Mouse (Mus musculus) hindlimb bud, embryonic 11.5 days (tissue): Measurements from ENCODE around the gene Tas2r119.
"Not testable (repeated sequence)": the region's sequence is repeated elsewhere in the genome, so short reads cannot be mapped to it uniquely, and the experiment has no call there.

Experiments used
- DNase-seq: peaks from one replicate; pipeline ENCODE4 v3.0.0-alpha.2; 2012; ENCODE audit warnings: low read depth, low spot score; ENCODE audit errors: extremely low spot score

The Tas2r119 gene

DNA sequence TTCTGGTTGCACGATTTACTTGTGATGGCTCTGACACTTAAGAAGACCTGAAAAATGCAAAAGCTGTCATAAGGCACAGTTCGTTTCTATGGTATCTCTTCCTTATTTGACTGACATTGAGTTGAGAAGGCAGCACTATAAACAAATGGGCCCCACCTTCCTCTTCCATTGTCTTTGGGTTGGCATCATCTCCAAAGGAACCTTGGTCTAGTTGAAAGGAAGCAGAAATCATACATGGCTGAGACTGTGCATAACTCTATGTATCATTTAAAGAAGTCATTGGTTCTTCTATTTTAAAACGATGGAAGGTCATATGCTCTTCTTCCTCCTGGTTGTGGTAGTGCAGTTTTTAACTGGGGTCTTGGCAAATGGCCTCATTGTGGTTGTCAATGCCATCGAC, at the start of gene Tas2r119:
Gene Tas2r119 (plus strand): TSS at position 301 of the 400 bp plus-strand sequence.
- DNase-seq: no peak

DNA sequence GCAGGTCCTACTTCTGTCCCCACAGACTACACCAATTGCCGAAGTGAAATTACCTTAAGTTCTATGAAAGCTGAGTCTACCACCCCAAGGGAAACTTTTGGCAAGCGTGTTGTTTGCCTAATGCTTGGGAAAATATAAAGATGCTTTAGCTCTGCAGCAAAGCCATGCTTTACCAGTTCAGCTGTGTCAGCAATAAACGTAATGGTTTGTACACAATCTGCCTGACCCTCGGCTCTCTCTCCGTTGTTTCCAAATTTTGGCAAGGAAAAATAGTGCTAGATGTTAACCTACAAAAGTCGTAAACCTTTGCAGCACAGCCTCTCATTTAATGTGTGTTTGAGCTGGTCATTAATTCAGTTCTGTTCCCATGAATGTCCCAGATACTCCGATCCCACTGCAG, 44.8 kb upstream of the Tas2r119 start:
- no peak for DNase-seq

DNA sequence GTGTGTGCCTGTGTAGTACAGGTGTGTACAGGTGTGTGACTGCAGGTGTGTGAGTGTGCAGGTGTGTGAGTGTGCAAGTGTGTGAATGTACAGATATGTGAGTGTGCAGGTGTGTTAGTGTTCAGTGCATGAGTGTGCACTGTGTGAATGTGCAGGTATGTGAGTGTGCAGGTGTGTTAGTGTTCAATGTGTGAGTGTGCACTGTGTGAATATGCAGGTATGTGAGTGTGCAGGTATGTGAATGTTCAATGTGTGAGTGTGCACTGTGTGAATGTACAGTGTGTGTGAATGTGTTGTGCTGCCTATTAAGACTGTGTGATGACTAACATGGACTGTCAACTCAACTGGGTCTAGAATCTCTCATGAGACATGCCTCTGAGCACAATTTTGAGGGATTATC, 35.4 kb upstream of the Tas2r119 start:
- no peak for DNase-seq

DNA sequence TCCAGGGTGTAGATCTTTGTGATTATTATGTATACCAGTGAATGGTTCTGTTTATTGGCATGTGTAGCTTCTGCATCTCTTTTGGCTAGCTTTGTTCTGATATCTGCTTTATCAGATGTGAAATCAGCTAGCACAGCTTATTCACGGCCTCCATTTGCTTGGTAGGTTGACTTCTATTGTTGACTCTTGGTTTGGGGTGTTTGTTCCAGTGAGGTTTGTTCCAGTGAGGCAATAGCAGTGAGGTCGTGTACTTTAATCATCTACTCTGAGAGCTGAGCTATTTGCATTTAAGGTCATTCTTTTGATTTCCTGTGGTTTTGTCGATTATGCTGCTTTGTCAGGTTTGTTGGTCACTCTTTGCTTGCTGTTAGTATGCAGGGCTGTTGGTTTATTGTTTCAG, 32.8 kb upstream of the Tas2r119 start:
- DNase-seq: no peak

DNA sequence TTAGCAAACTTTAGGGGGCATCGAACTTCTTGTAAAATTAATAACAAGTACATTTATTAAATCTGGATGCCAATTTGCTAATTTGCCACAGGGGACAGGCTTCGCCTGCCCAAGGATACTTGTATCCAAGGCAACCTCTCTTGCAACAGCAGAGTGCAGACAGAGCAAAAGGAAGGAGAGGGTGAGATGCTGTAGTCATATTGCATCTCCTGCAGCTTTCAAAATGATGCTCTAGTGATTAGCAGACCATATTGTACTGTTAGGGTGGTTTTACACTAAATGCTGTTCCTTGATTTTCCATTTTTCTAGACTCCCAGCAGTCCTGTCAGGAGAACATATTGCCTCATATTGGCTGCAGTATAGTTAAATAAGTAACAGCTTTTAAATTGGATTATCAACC, 23.7 kb upstream of the Tas2r119 start:
- no peak for DNase-seq

DNA sequence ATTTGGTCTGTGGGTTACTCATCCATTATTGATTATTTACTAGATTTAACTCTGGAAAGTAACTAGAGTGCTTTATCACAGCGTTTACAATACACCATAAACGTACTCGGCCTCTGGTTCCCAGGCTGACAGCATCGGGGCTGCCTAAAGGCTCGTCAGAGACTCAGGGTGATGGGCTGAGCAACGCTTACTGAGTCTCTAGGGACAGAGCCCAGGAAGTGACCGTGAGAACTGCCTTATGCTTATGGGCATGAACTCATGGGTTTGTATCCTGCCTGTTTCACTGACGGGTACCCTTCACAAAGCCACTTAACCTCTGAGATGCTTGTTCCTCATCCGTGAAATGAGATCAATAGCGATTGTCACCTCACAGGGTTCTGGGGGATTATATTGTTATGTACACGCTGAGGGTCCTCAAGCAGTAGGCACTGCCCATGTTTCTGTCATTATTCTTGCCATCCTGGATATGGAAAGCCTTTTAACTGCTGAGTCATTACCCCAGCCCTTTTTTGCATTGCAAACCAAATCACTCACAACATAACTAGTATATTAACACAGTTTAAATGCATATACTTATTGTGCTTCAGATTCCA, 23.1 kb upstream of the Tas2r119 start:
- DNase-seq: no peak

DNA sequence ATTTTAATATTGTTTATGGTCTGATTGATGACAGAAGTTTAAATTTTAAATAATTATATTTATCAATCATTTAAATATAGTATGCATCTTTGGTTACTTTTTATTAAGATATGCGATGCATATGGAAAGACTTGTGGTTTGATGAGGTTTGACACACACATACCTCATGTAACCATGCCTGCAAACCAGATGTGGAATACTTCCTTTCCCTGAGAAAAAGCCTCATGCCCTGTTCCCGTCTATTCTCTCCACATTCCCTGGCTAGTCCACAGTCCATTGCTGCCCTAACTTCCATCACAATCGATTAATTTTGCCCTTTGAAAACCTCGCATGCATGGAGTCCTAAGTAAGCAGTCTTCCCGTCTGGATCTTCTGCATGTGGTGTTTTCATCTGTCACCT, 21.0 kb upstream of the Tas2r119 start:
- DNase-seq: peak; percentile 14

DNA sequence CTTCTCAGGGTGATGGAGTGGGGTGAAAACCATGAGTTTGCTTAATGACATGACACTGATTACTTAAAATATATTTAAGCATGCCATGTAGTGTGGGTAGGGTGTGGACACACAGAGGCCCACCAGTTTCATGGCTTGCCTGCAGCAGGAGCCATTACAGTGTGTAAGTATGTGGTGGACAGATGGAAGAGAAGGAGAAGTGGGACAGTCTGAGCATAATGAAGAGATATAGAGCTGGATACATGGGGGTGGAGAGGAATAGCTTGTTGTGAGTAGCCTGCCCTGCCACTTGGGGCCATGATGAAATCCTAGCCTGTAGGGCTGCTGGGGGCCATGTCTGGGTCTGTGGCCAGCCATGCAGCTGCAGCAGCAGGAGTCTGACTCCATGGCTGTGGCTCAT, 16.8 kb upstream of the Tas2r119 start:
- DNase-seq: no peak

DNA sequence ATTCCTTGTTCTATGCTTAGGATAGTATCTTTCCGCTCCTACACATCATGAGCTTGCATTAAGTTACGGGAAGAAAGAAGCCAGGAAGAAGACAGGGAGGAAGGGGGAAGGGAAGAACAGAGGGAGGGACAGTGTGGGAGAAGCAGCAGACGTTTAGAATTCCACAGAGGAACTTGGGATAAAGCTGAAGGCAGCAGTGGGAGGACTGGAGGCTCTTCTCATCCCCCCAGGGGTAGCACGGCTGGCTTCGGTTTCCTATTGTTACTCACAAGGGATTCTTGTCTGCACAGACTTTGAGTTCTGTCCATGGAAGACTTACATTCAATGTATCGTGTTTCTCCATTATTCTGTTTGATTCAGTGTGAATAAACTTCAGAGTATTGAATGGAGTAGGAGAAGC, 5.3 kb upstream of the Tas2r119 start:
- DNase-seq: no peak

DNA sequence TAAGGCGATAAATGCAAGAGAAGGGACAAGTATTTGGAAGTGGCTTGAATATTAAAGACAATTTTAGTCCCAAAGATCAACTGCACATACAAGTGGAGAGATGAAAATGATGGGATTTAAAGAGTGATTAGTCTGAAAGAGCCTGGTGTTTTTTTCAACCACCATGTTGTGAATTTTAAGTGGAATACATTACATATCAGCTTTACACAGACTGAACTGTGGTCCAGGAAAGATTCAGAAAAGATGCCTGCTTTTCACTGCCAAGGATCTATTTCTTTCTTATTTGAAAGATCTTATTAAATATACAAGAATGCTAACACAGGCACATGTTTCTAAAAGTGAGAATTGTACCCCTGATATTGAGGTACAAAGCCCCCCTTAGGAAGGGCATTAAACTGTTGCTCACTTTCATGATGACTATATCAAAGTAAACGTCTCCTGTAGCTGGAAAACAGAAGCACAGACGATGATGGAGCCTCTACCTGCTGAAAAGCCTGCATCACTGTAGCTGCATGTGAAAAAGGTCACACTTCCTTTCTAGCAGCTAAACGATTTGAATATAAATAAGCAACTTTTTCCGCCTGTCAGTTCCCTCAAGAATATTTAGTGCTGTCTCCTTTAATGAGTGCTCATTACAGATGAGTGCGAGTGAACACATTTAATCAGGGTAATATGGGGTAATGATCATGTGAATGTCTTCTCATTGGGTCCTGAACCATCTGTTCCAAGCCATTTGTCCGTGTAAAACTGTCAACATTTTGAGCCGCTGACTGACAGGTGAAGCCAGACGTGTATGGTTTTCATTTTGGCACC, 4.7 kb upstream of the Tas2r119 start:
- no peak for DNase-seq

DNA sequence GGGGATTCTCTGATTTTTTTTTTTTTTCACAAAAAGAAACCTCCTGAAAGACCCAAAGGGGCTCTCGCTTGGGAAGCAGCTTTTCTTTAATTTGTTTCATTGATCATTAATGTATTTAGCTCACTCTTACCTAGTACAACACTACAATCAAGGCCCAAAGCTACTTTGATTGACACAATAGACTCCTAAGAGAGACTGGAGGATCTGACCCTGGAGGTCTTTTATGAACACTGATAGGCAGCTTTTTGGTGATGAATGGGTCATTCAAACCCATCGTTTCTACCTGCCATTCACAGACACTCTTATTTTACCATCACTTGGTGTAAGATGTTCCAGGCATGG, 4.1 kb upstream of the Tas2r119 start:
- no peak for DNase-seq

DNA sequence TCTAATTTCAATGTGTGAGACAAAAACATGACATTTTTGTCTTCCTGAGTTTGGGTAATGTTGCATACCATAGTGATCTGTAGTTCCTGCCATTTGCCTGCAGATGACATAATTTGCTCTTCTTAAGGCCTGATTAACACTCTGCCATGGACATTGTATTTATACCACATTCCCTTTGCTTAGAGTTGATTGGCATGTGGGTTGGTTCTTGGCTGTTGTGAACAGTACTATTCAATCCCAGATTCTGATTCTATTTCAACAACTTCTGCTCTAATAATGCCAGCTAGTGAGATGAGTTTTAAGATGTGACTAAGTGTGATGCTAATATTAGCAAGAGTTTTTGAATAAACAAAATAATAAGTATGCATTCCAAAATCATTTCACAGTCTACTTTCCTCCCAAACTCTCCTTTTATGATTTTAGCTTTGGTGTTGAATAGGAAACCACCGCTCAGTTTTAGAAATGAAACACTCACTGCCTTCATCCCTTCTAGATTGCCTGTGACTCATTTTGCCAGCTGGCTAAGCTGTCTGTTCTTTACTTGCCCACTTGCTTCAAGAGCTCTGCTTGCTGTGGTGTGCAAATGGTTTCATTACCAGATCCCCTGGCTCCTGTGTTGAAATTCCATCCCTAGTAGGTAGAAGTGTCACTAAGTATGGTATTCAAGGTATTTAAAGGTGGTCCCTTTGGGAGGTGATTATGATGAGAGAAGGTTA, 3.1 kb downstream of the Tas2r119 start:
- no peak for DNase-seq

DNA sequence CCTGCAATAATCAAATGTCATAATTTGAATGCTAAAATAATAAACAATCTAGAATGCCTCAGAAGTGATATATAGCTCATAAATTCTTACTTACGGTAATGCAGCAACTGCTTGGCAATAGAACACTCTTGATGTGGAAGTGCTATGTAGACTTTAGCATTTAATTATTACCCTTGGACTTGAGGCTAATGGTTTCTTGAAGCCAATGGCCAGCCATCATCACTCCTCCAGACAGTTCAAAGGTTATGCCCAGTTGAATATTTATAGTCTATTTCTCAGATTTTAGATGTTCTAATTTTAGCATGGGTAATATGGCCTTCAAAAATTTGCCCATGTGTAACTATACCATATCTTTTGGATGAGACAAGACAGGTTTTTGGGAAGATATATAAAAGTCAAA, 4.9 kb downstream of the Tas2r119 start:
- DNase-seq: no peak

DNA sequence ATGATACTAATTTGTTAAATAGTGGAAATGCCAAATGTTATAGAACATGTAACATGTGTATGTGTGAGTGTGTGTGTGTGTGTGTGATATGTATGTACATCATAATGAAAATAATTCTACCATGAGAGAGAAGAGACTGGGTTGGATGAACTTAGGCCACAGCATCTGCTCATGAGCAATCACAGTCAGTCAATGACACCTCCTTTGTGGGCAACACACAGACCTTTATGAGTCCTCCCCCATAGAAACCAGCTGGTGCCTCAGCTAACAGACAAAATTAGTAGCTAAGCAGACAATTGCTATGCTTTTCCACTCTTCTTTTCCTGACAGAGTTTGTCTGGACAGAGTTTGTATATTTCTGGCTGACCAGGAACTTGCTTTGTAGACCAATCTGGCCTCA, 7.9 kb downstream of the Tas2r119 start:
- DNase-seq: no peak

DNA sequence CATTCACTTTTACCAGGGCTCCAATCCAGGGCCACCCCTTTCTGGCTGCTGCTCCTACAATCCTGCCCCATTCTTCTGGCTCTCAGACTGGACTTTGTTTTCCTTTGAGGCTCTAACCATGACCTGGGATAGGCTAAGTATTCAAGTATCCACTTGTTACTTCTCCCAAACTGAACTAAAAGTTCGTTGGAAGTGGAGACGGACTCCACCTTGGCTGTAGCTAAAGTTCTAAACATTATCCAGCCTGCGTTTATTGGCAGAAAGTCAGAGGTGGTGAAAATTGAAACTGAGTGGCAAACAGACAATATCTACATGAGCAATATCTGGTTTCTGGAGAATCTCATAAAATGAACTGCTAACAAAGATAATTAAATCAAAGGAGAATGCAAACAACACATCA, 12.8 kb downstream of the Tas2r119 start:
- no peak for DNase-seq

DNA sequence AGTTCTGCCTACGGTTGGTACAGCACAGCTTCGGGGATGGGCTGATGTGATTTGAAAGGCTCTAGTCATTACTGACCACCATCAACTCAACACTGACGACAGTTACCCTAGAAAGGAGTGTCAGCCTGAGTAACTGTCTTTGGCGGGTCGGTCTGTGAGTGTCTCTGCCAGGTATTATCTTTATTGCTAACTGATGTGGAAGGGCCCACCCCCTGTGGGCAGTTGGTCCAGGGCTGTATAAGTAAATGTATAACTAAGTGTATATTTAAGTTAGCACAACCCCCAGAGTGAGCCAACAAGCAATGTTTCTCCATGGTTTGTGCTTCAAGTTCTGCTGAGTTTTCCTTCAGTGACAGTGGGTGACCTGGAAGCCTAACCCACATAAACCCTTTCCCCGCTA, 13.3 kb downstream of the Tas2r119 start:
- no peak for DNase-seq

DNA sequence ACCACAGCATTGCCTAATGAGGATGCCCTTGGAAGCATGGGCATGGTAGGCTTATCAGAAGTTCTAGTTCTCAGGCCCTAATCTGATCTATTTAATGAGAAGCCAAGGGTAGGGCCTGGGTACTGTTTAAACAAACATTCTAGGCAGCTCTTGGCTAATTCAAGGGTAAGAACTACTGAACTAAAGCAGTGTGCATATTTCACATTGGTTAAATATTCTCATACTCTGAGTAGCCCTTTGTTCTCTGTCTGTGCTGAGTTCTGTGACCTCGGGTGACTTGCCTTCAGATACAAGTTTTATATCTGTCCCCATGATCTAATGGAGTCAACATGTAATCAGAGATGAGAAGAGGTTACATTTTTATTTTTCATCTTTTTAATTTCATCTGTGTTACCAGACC, 15.9 kb downstream of the Tas2r119 start:
- no peak for DNase-seq

DNA sequence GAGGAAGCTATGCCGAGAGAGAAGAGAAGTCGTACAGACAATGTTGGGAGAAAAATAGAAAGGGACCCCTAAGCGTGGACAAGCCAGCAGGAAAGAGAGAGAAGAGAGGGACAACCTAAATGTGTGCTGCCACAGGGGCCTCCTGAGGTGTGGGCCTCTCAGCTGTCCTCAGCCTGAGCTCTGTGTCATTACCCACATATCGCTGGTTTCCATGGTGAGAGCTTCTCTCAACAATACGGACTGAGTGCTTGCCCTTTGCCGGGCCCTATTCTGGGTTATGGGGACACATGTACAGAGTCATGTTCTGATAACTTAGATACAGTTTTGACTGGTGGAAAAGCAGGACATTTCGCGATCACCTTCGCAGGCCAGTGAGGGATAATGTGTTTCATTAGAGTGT, 21.0 kb downstream of the Tas2r119 start:
- DNase-seq: no peak

DNA sequence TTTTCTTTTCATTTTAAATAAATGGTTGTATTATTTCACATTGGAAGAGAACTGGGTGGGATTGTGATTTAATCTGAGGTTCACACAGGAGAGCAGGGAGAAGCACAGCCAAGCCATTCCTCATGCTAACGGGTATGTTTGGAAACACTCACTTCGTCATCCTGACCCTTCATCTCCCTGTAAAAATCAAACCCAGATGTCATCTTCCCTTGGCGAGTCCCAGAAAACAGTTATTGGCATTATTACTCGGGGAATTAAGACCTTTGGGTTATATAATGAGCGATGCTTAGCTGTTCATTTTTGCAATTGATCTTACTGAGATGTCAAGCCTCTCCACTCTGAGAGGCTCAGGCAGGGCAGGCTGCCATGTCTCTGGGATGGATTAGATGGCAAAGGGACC, 21.5 kb downstream of the Tas2r119 start:
- peak; percentile 20 for DNase-seq

DNA sequence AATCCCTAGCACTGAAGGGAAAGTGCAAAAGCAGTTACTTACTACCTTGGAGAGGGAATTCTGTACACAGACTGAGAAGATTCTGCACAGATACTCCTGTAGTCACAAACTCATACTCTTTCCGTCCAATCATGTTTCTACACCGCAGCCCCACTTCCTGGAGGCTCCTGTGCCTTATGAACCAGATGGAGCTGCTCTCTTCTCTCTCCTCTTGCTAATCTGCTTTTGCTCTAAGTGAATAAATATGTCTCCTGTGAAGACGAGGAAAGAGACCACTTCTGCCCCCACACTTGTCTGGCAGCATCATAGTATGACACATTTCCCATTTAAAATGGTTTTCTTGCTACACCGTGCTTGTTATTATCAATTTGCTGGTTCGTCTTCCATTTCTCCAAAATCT, 26.2 kb downstream of the Tas2r119 start:
- no peak for DNase-seq

DNA sequence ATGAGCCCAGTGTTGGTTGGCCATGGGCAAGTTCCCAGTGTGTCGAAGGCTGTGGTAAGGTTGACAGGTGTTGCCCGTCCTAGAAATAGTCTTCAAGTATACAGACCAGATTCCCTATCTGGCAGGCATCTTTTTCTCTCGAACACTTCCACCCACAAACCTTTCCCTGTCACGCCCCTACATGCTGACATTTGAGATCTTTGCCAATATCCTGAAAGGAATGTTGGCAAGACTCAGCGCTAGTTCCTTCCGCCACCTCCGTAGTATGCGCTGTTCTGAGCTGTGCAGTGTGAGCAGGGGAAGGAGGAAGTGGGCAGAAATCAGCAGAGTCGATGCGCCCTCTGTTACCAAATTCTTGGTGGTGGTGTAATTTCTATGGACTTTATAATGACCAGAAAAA, 27.8 kb downstream of the Tas2r119 start:
- DNase-seq: no peak

DNA sequence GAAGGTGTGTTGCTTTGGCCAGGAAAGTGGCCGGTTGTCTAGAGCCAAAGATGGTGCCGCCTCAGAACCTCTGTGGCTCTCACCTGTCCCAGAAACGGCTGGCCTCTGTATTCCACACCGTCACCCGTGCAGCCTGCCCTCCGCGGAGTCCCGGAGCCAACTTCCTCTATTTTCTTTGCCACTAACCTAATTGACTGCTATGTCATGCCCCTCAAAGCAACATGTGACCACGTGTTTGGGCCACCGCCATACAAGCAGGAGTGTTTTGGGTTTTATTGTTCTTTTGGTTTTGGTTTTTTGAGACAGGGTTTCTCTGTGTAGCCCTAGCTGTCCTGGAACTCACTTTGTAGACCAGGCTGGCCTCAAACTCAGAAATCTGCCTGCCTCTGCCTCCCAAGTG, 37.6 kb downstream of the Tas2r119 start:
- not testable (repeated sequence) for DNase-seq
